Mouse (Mus musculus) heart, postnatal 0 days (tissue): ENCODE data around the gene Ttc25.

Experiments used
- CTCF ChIP-seq: IDR thresholded peaks from 2 replicates; pipeline ENCODE4 v1.5.1; 2016; ENCODE audit warnings: antibody characterized with exemption, control low read depth, low read depth
- EP300 ChIP-seq: IDR thresholded peaks from 2 replicates; pipeline ENCODE4 v1.6.1; 2016; ENCODE audit warnings: antibody characterized with exemption, low read depth

DNA sequence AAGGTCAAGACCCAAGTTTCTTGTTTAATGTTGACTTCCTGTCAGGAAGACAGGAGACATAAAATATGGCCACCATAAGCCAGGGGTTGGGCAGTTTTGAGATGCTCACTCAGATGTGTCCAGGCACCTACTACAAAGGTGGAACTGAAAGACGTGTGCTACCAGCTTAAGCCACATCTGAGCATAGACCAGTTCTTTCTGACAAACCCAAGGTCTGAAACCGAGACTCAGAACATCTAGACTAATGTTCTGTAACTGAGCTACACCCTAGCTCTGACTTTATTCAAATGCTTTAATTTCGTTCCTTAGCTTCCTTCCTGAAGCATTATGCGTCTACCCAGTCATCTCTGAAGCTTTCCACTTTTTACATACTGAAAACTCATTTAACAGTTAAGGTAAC is 52.7 kb downstream of the Ttc25 start:
- no peak for TF ChIP-seq CTCF
- TF ChIP-seq EP300: no peak
